Mouse (Mus musculus): ENCODE measurements around the gene Nrxn1.

- TF ChIP-seq CHD2 (IDR thresholded peaks at IDR 0.05; ENCODE audit: low read length) (no peak), EP300 (IDR thresholded peaks at IDR 0.05; ENCODE audit: low read length) (no peak), CTCF (conservative IDR thresholded peaks at IDR 0.05 in 1 of 2, IDR thresholded peaks at IDR 0.05 in 1 of 2; ENCODE audit: low read depth in 2 of 2, low read length in 2 of 2) (no peak), USF1 (IDR thresholded peaks at IDR 0.05; ENCODE audit: low read depth, low read length) (no peak), MAFK (IDR thresholded peaks at IDR 0.05; ENCODE audit: insufficient replicate concordance, low read length) (no peak), NRF1 (IDR thresholded peaks at IDR 0.05; ENCODE audit: low read depth, low read length) (no peak), JUN (IDR thresholded peaks at IDR 0.05; ENCODE audit: insufficient read depth, low read depth, low read length) (no peak), POLR2A (IDR thresholded peaks at IDR 0.05; ENCODE audit: low read depth, low read length) (no peak), USF2 (conservative IDR thresholded peaks at IDR 0.05; ENCODE audit: low read depth, low read length) (no peak), MYC (IDR thresholded peaks at IDR 0.05; ENCODE audit: low read depth, low read length) (no peak), ZMIZ1 (IDR thresholded peaks at IDR 0.05; ENCODE audit: low read depth, low read length) (no peak), JUND (conservative IDR thresholded peaks at IDR 0.05; ENCODE audit: low read depth, low read length) (no peak), KAT2A (IDR thresholded peaks at IDR 0.05; ENCODE audit: insufficient replicate concordance, low read length) (no peak)
Measured at GRCm38 (mm10) chr17:90455409-90455775, 637.5 kb downstream of the Nrxn1 start.
